Mouse (Mus musculus) G1E (cell line): ENCODE data around the gene Zrsr1. TPM values are rescaled to one million over a fixed set of nuclear protein-coding genes. Genes with fewer than 3 reads are reported as not detected.

Source experiments
- ATAC-seq: 2 replicates; pipeline ENCODE4 v1.8.0; 2016; ENCODE audit warnings: mild to moderate bottlenecking; ENCODE audit not compliant: insufficient number of reproducible peaks, poor library complexity, low FRiP score, severe bottlenecking; ENCODE audit errors: extremely low read depth
- DNase-seq: peaks from one replicate; pipeline ENCODE4 v3.0.0; 2012; ENCODE audit warnings: low spot score
- H3K27me3 ChIP-seq: 2 replicates; pipeline ENCODE4 v1.6.1; 2012; ENCODE audit warnings: mild to moderate bottlenecking, low read length, inconsistent platforms; ENCODE audit not compliant: insufficient read depth
- H3K36me3 ChIP-seq: replicated peaks from 2 replicates; pipeline ENCODE3; 2012; ENCODE audit warnings: mild to moderate bottlenecking, inconsistent platforms
- H3K4me1 ChIP-seq: 2 replicates; pipeline ENCODE4 v1.6.1; 2012; ENCODE audit warnings: low read depth, low read length, inconsistent platforms, mixed read lengths; ENCODE audit not compliant: insufficient read depth
- H3K4me3 ChIP-seq: 2 replicates; pipeline ENCODE4 v1.5.1; 2012; ENCODE audit warnings: low read depth, mild to moderate bottlenecking, inconsistent platforms, low read length, moderate library complexity, mixed read lengths
- H3K9me3 ChIP-seq: replicated peaks from 2 replicates; pipeline ENCODE4 v1.6.1; 2012; ENCODE audit warnings: inconsistent platforms
- CTCF ChIP-seq: IDR thresholded peaks from 2 replicates; pipeline ENCODE4 v1.5.1; 2012; ENCODE audit warnings: low read depth, low read length, inconsistent platforms, mixed read lengths
- GATA1 ChIP-seq: IDR thresholded peaks from 2 replicates; pipeline ENCODE4 v1.6.1; 2012; ENCODE audit warnings: borderline replicate concordance, low read length, inconsistent platforms, mixed read lengths
- GATA2 ChIP-seq: IDR thresholded peaks from 2 replicates; pipeline ENCODE4 v1.6.1; 2012; ENCODE audit warnings: low read depth, low read length, inconsistent platforms, borderline replicate concordance
- POLR2AphosphoS5 ChIP-seq: IDR thresholded peaks from 2 replicates; pipeline ENCODE4 v1.6.1; 2012; ENCODE audit warnings: low read depth, low read length, inconsistent platforms; ENCODE audit not compliant: insufficient replicate concordance
- TAL1 ChIP-seq: conservative IDR thresholded peaks from 2 replicates; pipeline ENCODE4 v1.6.1; 2012; ENCODE audit warnings: low read depth, low read length, inconsistent platforms, mixed read lengths
- polyA plus RNA-seq: library from polyadenylated mRNA; stranded (reverse); fragments of >175 nt; gene quantifications from 2 replicates; pipeline ENCODE4 v1.2.3, GENCODE M21; 2012
- total RNA-seq, 2 experiments: library from RNA; stranded (forward) in 1 of 2; stranded (reverse) in 1 of 2; fragments of 200-1000 nt in 1 of 2; fragments of >200 nt in 1 of 2; fragmentation: Nextera tagmentation in 1 of 2; gene quantifications; 2 replicates each; pipeline ENCODE4 v1.2.3; 2014 to 2017

Zrsr1 gene
- total RNA-seq (2014; fragmentation: Nextera tagmentation) (14.9 and 33.6 TPM in 2 replicates), total RNA-seq (2017) (9.0 and 10.4 TPM in 2 replicates), polyA plus RNA-seq (1.3 and 1.5 TPM in 2 replicates)

GRCm38 (mm10) chr11:22971835-22972709 lies at the start of gene Zrsr1:
TSS of gene Zrsr1 (plus strand) at chr11:22972005.
- peak; percentile 44 for DNase-seq
- Histone ChIP-seq H3K4me1 (peaks cover 27% of the 10 kb centered on the region), H3K27me3 (no peaks in the 10 kb centered on the region), H3K4me3 (peak within 1 kb of the TSS; percentile 76), H3K9me3 (peaks cover 12% of the 10 kb centered on the region), H3K36me3 (peaks cover 47% of the 10 kb centered on the region)
- TF ChIP-seq GATA1, result no peak
- no peak for TF ChIP-seq POLR2AphosphoS5
- no peak for TF ChIP-seq CTCF
- no peak; the same call in 1 of the 2 replicates for TF ChIP-seq TAL1
- TF ChIP-seq GATA2, result no peak
- ATAC-seq, result peak; percentile 72

- no peak for TF ChIP-seq GATA1
- no peak for TF ChIP-seq CTCF
- no peak for TF ChIP-seq TAL1
- no peak for TF ChIP-seq GATA2
- no peak for TF ChIP-seq POLR2AphosphoS5
- H3K9me3 ChIP-seq, result no peaks in the 10 kb centered on the region
- peaks cover 2% of the 10 kb centered on the region; the same call in 1 of the 2 replicates for H3K4me1 ChIP-seq
- H3K4me3 ChIP-seq, result no peak overlapping the region
- H3K36me3 ChIP-seq, result peaks cover 15% of the 10 kb centered on the region
- DNase-seq, result no peak
- ATAC-seq, result no peak
- no peaks in the 10 kb centered on the region for H3K27me3 ChIP-seq
Observed at GRCm38 (mm10) chr11:22922546-22922945, 49.3 kb upstream of the Zrsr1 start.

- H3K27me3 ChIP-seq, result no peaks in the 10 kb centered on the region
- DNase-seq (no peak), ATAC-seq (no peak)
- no peaks in the 10 kb centered on the region for H3K9me3 ChIP-seq
- H3K36me3 ChIP-seq, result peaks cover 16% of the 10 kb centered on the region
- no peak for TF ChIP-seq GATA1
- no peak overlapping the region for H3K4me3 ChIP-seq
- H3K4me1 ChIP-seq, result peaks cover 2% of the 10 kb centered on the region; the same call in 1 of the 2 replicates
Observed at GRCm38 (mm10) chr11:22923606-22924005, 48.2 kb upstream of the Zrsr1 start.

- DNase-seq, result no peak
- no peaks in the 10 kb centered on the region for H3K9me3 ChIP-seq
- H3K36me3 ChIP-seq, result peaks cover 28% of the 10 kb centered on the region
- H3K27me3 ChIP-seq, result no peaks in the 10 kb centered on the region
- TF ChIP-seq CTCF (no peak), POLR2AphosphoS5 (no peak), TAL1 (no peak), GATA2 (no peak), GATA1 (no peak)
- H3K4me1 ChIP-seq, result peaks cover 30% of the 10 kb centered on the region
- no peak for ATAC-seq
- no peak overlapping the region for H3K4me3 ChIP-seq
Observed at GRCm38 (mm10) chr11:22928586-22929169, 43.1 kb upstream of the Zrsr1 start.

- Histone ChIP-seq H3K9me3 (no peaks in the 10 kb centered on the region), H3K36me3 (peaks cover 30% of the 10 kb centered on the region), H3K4me3 (no peak overlapping the region), H3K27me3 (no peaks in the 10 kb centered on the region), H3K4me1 (peaks cover 30% of the 10 kb centered on the region)
- DNase-seq (no peak), ATAC-seq (no peak)
- TF ChIP-seq POLR2AphosphoS5 (no peak), CTCF (no peak), GATA1 (no peak), GATA2 (no peak), TAL1 (no peak)
Observed at GRCm38 (mm10) chr11:22930129-22930528, 41.7 kb upstream of the Zrsr1 start.

GRCm38 (mm10) chr11:22931320-22931905 lies 40.4 kb upstream of the Zrsr1 start:
- no peak overlapping the region for H3K4me3 ChIP-seq
- no peaks in the 10 kb centered on the region for H3K9me3 ChIP-seq
- H3K36me3 ChIP-seq, result peaks cover 33% of the 10 kb centered on the region
- DNase-seq, result no peak
- no peak for TF ChIP-seq TAL1
- no peak for ATAC-seq
- H3K27me3 ChIP-seq, result no peaks in the 10 kb centered on the region
- H3K4me1 ChIP-seq, result peaks cover 30% of the 10 kb centered on the region
